Mouse (Mus musculus) midbrain, postnatal 0 days (tissue): Measurements from ENCODE around the gene Gm11937. TPM values are rescaled to one million over a fixed set of nuclear protein-coding genes. Genes with fewer than 3 reads are reported as not detected.
"Not testable (repeated sequence)": the region's sequence is repeated elsewhere in the genome, so short reads cannot be mapped to it uniquely, and the experiment has no call there.

ENCODE experiments used
- ATAC-seq: fragments of 200-750 bp; cut with Nextera tagmentation; 2 replicates; pipeline ENCODE4 v1.8.0; 2017; ENCODE audit warnings: moderate number of reproducible peaks, mild to moderate bottlenecking, moderate TSS enrichment, moderate library complexity; ENCODE audit not compliant: low FRiP score
- DNase-seq: peaks from one replicate; pipeline ENCODE4 v3.0.0-alpha.2; 2015; ENCODE audit warnings: low spot score
- H3K27ac ChIP-seq: fragments of 300-500 bp; sonication (generic); 2 replicates; pipeline ENCODE4 v1.5.1; 2014; ENCODE audit warnings: low read depth, mild to moderate bottlenecking, low read length, mixed read lengths
- H3K27me3 ChIP-seq: fragments of 300-500 bp; sonication (generic); 2 replicates; pipeline ENCODE4 v1.6.1; 2014; ENCODE audit warnings: low read length, control low read depth, mixed read lengths; ENCODE audit not compliant: insufficient read depth
- H3K36me3 ChIP-seq: fragments of 300-500 bp; sonication (generic); 2 replicates; pipeline ENCODE4 v1.6.1; 2014; ENCODE audit warnings: low read length, control low read depth, mixed read lengths; ENCODE audit not compliant: insufficient read depth
- H3K4me1 ChIP-seq: fragments of 300-500 bp; sonication (generic); 2 replicates; pipeline ENCODE4 v1.6.1; 2014; ENCODE audit warnings: mild to moderate bottlenecking, control low read depth, antibody characterized with exemption, low read length, mixed read lengths; ENCODE audit not compliant: insufficient read depth
- H3K4me2 ChIP-seq: fragments of 300-500 bp; sonication (generic); 2 replicates; pipeline ENCODE4 v1.6.1; 2014; ENCODE audit warnings: low read depth, mild to moderate bottlenecking, low read length, mixed read lengths; ENCODE audit not compliant: poor library complexity, severe bottlenecking
- H3K4me3 ChIP-seq: fragments of 300-500 bp; sonication (generic); 2 replicates; pipeline ENCODE4 v1.5.1; 2014; ENCODE audit warnings: low read depth, mild to moderate bottlenecking, low read length, moderate library complexity
- H3K9ac ChIP-seq: fragments of 300-500 bp; sonication (generic); replicated peaks from 2 replicates; pipeline ENCODE4 v1.6.1; 2014; ENCODE audit warnings: mild to moderate bottlenecking, low read length, moderate library complexity, mixed read lengths; ENCODE audit not compliant: poor library complexity, severe bottlenecking
- H3K9me3 ChIP-seq: fragments of 300-500 bp; sonication (generic); 2 replicates; pipeline ENCODE4 v1.6.1; 2016; ENCODE audit warnings: low read length, control low read depth
- CTCF ChIP-seq: IDR thresholded peaks from 2 replicates; pipeline ENCODE4 v1.5.1; 2016; ENCODE audit warnings: antibody characterized with exemption, mild to moderate bottlenecking
- WGBS: fragments of 180-500 bp; shearing (Covaris S2); extraction: QIAGEN DNeasy Blood & Tissue Kit; methylation state at CpG from one replicate; pipeline ENCODE4 v1.1.7; 2014; 5-methylcytosine and 5-hydroxymethylcytosine counted together
- polyA plus RNA-seq: library from polyadenylated mRNA; unstranded; fragments of >200 nt; fragmentation: Nextera tagmentation; extraction: Ambion mirVana; gene quantifications from 2 replicates; pipeline ENCODE4 v1.2.1, GENCODE M21; 2015
- total RNA-seq: library from RNA; depleted of rRNA; stranded (reverse); fragments of >200 nt; gene quantifications from 2 replicates; pipeline ENCODE4 v1.2.3, GENCODE M21; 2014

Gm11937 gene
- total and polyA plus RNA-seq, 2 experiments from 2014 or later = not detected

GRCm38 (mm10) chr11:99644351-99644750 is 34.4 kb upstream of the Gm11937 start:
- Histone ChIP-seq H3K9me3 (no peaks in the 10 kb centered on the region), H3K27me3 (no peaks in the 10 kb centered on the region), H3K4me1 (no peaks in the 10 kb centered on the region), H3K9ac (no peak overlapping the region), H3K4me3 (no peak overlapping the region), H3K4me2 (no peak overlapping the region), H3K27ac (no peak overlapping the region), H3K36me3 (no peaks in the 10 kb centered on the region)
- 74% methylated on average over 3 of the region's 3 CpGs for WGBS
- no peak for TF ChIP-seq CTCF
- DNase-seq (peak; percentile 31), ATAC-seq (no peak)

- 85% methylated on average over 9 of the region's 9 CpGs for WGBS
- DNase-seq, H3K4me2 ChIP-seq: not testable (repeated sequence)
Observed at GRCm38 (mm10) chr11:99643635-99644139, 33.7 kb upstream of the Gm11937 start, which contains the start of gene Krtap4-7. Gene Krtap4-7 (minus strand): TSS chr11:99644089.

GRCm38 (mm10) chr11:99640926-99641325 is 30.9 kb upstream of the Gm11937 start:
- DNase-seq = no peak
- H3K9me3 ChIP-seq = no peaks in the 10 kb centered on the region
- 41% methylated on average over 1 of the region's 1 CpGs for WGBS
- no peak overlapping the region for H3K27ac ChIP-seq
- no peak for ATAC-seq
- H3K4me1 ChIP-seq = no peaks in the 10 kb centered on the region
- H3K27me3 ChIP-seq = no peaks in the 10 kb centered on the region
- TF ChIP-seq CTCF = no peak
- no peaks in the 10 kb centered on the region for H3K36me3 ChIP-seq
- no peak overlapping the region for H3K4me3 ChIP-seq
- no peak overlapping the region for H3K4me2 ChIP-seq
- H3K9ac ChIP-seq = no peak overlapping the region

More at GRCm38 (mm10) chr11:99643635-99644139, 33.7 kb upstream of the Gm11937 start, which contains the start of gene Krtap4-7:
- ATAC-seq, H3K9ac ChIP-seq, H3K27me3 ChIP-seq, H3K9me3 ChIP-seq, H3K4me1 ChIP-seq, H3K4me3 ChIP-seq, H3K27ac ChIP-seq, H3K36me3 ChIP-seq: not testable (repeated sequence)

- Histone ChIP-seq H3K4me1 (no peaks in the 10 kb centered on the region), H3K9ac (no peak overlapping the region), H3K4me2 (no peak overlapping the region), H3K27ac (no peak overlapping the region), H3K27me3 (no peaks in the 10 kb centered on the region), H3K36me3 (no peaks in the 10 kb centered on the region), H3K9me3 (no peaks in the 10 kb centered on the region), H3K4me3 (no peak overlapping the region)
- 54% methylated on average over 1 of the region's 1 CpGs for WGBS
- TF ChIP-seq CTCF = no peak
- DNase-seq (no peak), ATAC-seq (no peak)
Observed at GRCm38 (mm10) chr11:99637086-99637485, 27.1 kb upstream of the Gm11937 start.

GRCm38 (mm10) chr11:99634653-99635134 is 24.7 kb upstream of the Gm11937 start, which contains the start of gene Krtap4-2:
Gene Krtap4-2 (minus strand): TSS chr11:99635084.
- 35% methylated on average over 8 of the region's 8 CpGs for WGBS
- no peak for DNase-seq

GRCm38 (mm10) chr11:99633293-99633692 is 23.3 kb upstream of the Gm11937 start:
- Histone ChIP-seq H3K9ac (no peak overlapping the region), H3K27ac (no peak overlapping the region), H3K9me3 (no peaks in the 10 kb centered on the region), H3K36me3 (no peaks in the 10 kb centered on the region), H3K4me3 (no peak overlapping the region), H3K4me2 (no peak overlapping the region), H3K27me3 (no peaks in the 10 kb centered on the region), H3K4me1 (no peaks in the 10 kb centered on the region)
- ATAC-seq (no peak), DNase-seq (no peak)
- WGBS = 72% methylated on average over 2 of the region's 2 CpGs
- no peak for TF ChIP-seq CTCF

More at GRCm38 (mm10) chr11:99634653-99635134, 24.7 kb upstream of the Gm11937 start, which contains the start of gene Krtap4-2:
- no peak within 1 kb of the TSS for H3K4me3 ChIP-seq
- no peak within 1 kb of the TSS for H3K4me2 ChIP-seq
- ATAC-seq = no peak
- no peaks in the 10 kb centered on the region for H3K27me3 ChIP-seq
- no peak within 1 kb of the TSS for H3K9ac ChIP-seq
- no peaks in the 10 kb centered on the region for H3K36me3 ChIP-seq
- H3K9me3 ChIP-seq = no peaks in the 10 kb centered on the region
- no peak for TF ChIP-seq CTCF
- no peaks in the 10 kb centered on the region for H3K4me1 ChIP-seq
- H3K27ac ChIP-seq = no peak within 1 kb of the TSS
